Mouse (Mus musculus) MEL (cell line): ENCODE results near the gene Erg. TPM values are rescaled to one million over a fixed set of nuclear protein-coding genes. Genes with fewer than 3 reads are reported as not detected.

Experiments used
- DNase-seq: peaks from one replicate; pipeline ENCODE4 v3.0.0; 2011; ENCODE audit warnings: low read depth, low spot score
- H3K27ac ChIP-seq: 2 replicates; pipeline ENCODE4 v1.5.1; 2012; ENCODE audit warnings: low read depth, mild to moderate bottlenecking, control low read depth, low read length, moderate library complexity; ENCODE audit not compliant: control insufficient read depth
- H3K27me3 ChIP-seq, 2 experiments: fragments of 150-350 bp in 1 of 2; sonication (generic) in 1 of 2; 2 replicates each; pipeline ENCODE4 v1.6.1; 2012; ENCODE audit warnings: low read length in 2 of 2, mild to moderate bottlenecking in 2 of 2, improper control_type of control experiment in 1 of 2, moderate library complexity in 1 of 2; ENCODE audit not compliant: insufficient read depth in 2 of 2, control insufficient read depth in 1 of 2
- H3K36me3 ChIP-seq, 2 experiments: 2 replicates each; pipeline ENCODE4 v1.6.1; 2012 to 2014; ENCODE audit warnings: low read length in 2 of 2, improper control_type of control experiment in 1 of 2, inconsistent platforms in 1 of 2, mild to moderate bottlenecking in 1 of 2; ENCODE audit not compliant: insufficient read depth in 2 of 2, control insufficient read depth in 1 of 2
- H3K4me1 ChIP-seq, 2 experiments: fragments of 150-350 bp in 1 of 2; sonication (generic) in 1 of 2; 2 replicates each; pipeline ENCODE4 v1.6.1; 2012; ENCODE audit warnings: low read length in 2 of 2, improper control_type of control experiment in 1 of 2, mild to moderate bottlenecking in 1 of 2; ENCODE audit not compliant: insufficient read depth in 2 of 2, control insufficient read depth in 1 of 2
- H3K4me3 ChIP-seq, 2 experiments: fragments of 150-350 bp in 1 of 2; sonication (generic) in 1 of 2; 2 replicates each; pipeline ENCODE4 v1.5.1; 2012; ENCODE audit warnings: low read depth in 2 of 2, low read length in 2 of 2, mild to moderate bottlenecking in 2 of 2, moderate library complexity in 2 of 2, control low read depth in 1 of 2, improper control_type of control experiment in 1 of 2; ENCODE audit not compliant: control insufficient read depth in 1 of 2, insufficient read depth in 1 of 2
- H3K79me2 ChIP-seq: 2 replicates; pipeline ENCODE4 v1.6.1; 2012; ENCODE audit warnings: mild to moderate bottlenecking, low read length, moderate library complexity; ENCODE audit not compliant: control insufficient read depth, poor library complexity, insufficient read depth
- H3K9ac ChIP-seq: 2 replicates; pipeline ENCODE4 v1.6.1; 2012; ENCODE audit warnings: low read depth, mild to moderate bottlenecking, control low read depth, low read length, moderate library complexity; ENCODE audit not compliant: control insufficient read depth, poor library complexity, severe bottlenecking
- H3K9me3 ChIP-seq: fragments of 150-350 bp; sonication (generic); replicated peaks from 2 replicates; pipeline ENCODE4 v1.6.1; 2012; ENCODE audit warnings: mild to moderate bottlenecking, low read length, improper control_type of control experiment, moderate library complexity; ENCODE audit not compliant: insufficient read depth
- CHD2 ChIP-seq: IDR thresholded peaks from 2 replicates; pipeline ENCODE4 v1.6.1; 2011; ENCODE audit warnings: low read length, improper control_type of control experiment
- CTCF ChIP-seq, 3 experiments: IDR thresholded peaks in 2 of 3; conservative IDR thresholded peaks in 1 of 3; 2 replicates each; pipeline ENCODE4 v1.5.1; 2011 to 2012; ENCODE audit warnings: low read length in 3 of 3, low read depth in 2 of 3, mild to moderate bottlenecking in 2 of 3, improper control_type of control experiment in 1 of 3, inconsistent platforms in 1 of 3, mixed read lengths in 1 of 3, moderate library complexity in 1 of 3; ENCODE audit not compliant: control insufficient read depth in 1 of 3, insufficient read depth in 1 of 3, poor library complexity in 1 of 3, severe bottlenecking in 1 of 3
- E2F4 ChIP-seq: IDR thresholded peaks from 2 replicates; pipeline ENCODE4 v1.6.1; 2011; ENCODE audit warnings: low read depth, low read length, improper control_type of control experiment, borderline replicate concordance
- ETS1 ChIP-seq: IDR thresholded peaks from 2 replicates; pipeline ENCODE4 v1.6.1; 2012; ENCODE audit warnings: low read depth, mild to moderate bottlenecking, inconsistent platforms, low read length, improper control_type of control experiment, moderate library complexity
- GABPA ChIP-seq: IDR thresholded peaks from 2 replicates; pipeline ENCODE4 v1.6.1; 2012; ENCODE audit warnings: low read depth, mild to moderate bottlenecking, inconsistent platforms, low read length, improper control_type of control experiment, moderate library complexity
- GATA1 ChIP-seq: IDR thresholded peaks from 2 replicates; pipeline ENCODE4 v1.6.1; 2011; ENCODE audit warnings: low read depth, low read length, improper control_type of control experiment
- HCFC1 ChIP-seq: IDR thresholded peaks from 2 replicates; pipeline ENCODE4 v1.6.1; 2012; ENCODE audit warnings: low read depth, mild to moderate bottlenecking, inconsistent platforms, low read length, improper control_type of control experiment, moderate library complexity
- JUND ChIP-seq: IDR thresholded peaks from 2 replicates; pipeline ENCODE4 v1.6.1; 2011; ENCODE audit warnings: low read depth, mild to moderate bottlenecking, improper control_type of control experiment, low read length
- MAFK ChIP-seq: IDR thresholded peaks from 2 replicates; pipeline ENCODE4 v1.6.1; 2011; ENCODE audit warnings: low read depth, mild to moderate bottlenecking, low read length, improper control_type of control experiment, borderline replicate concordance
- MEF2A ChIP-seq: IDR thresholded peaks from 2 replicates; pipeline ENCODE4 v1.6.1; 2014; ENCODE audit warnings: low read depth, mild to moderate bottlenecking, inconsistent platforms, low read length, improper control_type of control experiment; ENCODE audit not compliant: poor library complexity, insufficient replicate concordance, severe bottlenecking; ENCODE audit errors: extremely low read depth
- MXI1 ChIP-seq: IDR thresholded peaks from 2 replicates; pipeline ENCODE4 v1.6.1; 2011; ENCODE audit warnings: mild to moderate bottlenecking, low read depth, low read length, improper control_type of control experiment
- NRF1 ChIP-seq: IDR thresholded peaks from 2 replicates; pipeline ENCODE4 v1.6.1; 2014; ENCODE audit warnings: low read depth, mild to moderate bottlenecking, inconsistent platforms, low read length, improper control_type of control experiment, moderate library complexity; ENCODE audit not compliant: poor library complexity, insufficient read depth, severe bottlenecking
- POLR2A ChIP-seq, 2 experiments: IDR thresholded peaks; 2 replicates each; pipeline ENCODE4 v1.6.1; 2011 to 2012; ENCODE audit warnings: low read length in 2 of 2, mild to moderate bottlenecking in 2 of 2, control low read depth in 1 of 2, improper control_type of control experiment in 1 of 2, low read depth in 1 of 2, moderate library complexity in 1 of 2; ENCODE audit not compliant: control insufficient read depth in 1 of 2, insufficient read depth in 1 of 2, poor library complexity in 1 of 2
- RAD21 ChIP-seq: IDR thresholded peaks from 2 replicates; pipeline ENCODE4 v1.6.1; 2011; ENCODE audit warnings: mild to moderate bottlenecking, low read depth, low read length, improper control_type of control experiment
- RCOR1 ChIP-seq: IDR thresholded peaks from 2 replicates; pipeline ENCODE4 v1.6.1; 2012; ENCODE audit warnings: low read depth, mild to moderate bottlenecking, inconsistent platforms, low read length, improper control_type of control experiment
- SIN3A ChIP-seq: IDR thresholded peaks from 2 replicates; pipeline ENCODE4 v1.6.1; 2012; ENCODE audit warnings: low read length, improper control_type of control experiment, inconsistent platforms
- SMC3 ChIP-seq: IDR thresholded peaks from 2 replicates; pipeline ENCODE4 v1.6.1; 2011; ENCODE audit warnings: low read depth, low read length, improper control_type of control experiment
- TAL1 ChIP-seq: IDR thresholded peaks from 2 replicates; pipeline ENCODE4 v1.6.1; 2012; ENCODE audit warnings: mild to moderate bottlenecking, inconsistent platforms, low read length, moderate library complexity, mixed read lengths
- USF1 ChIP-seq: IDR thresholded peaks from 2 replicates; pipeline ENCODE4 v1.6.1; 2014; ENCODE audit warnings: low read depth, mild to moderate bottlenecking, inconsistent platforms, low read length, improper control_type of control experiment, moderate library complexity
- ZC3H11A ChIP-seq: IDR thresholded peaks from 2 replicates; pipeline ENCODE4 v1.6.1; 2012; ENCODE audit warnings: low read depth, mild to moderate bottlenecking, inconsistent platforms, low read length, improper control_type of control experiment
- ZMIZ1 ChIP-seq: IDR thresholded peaks from 2 replicates; pipeline ENCODE4 v1.6.1; 2012; ENCODE audit warnings: low read depth, mild to moderate bottlenecking, inconsistent platforms, low read length, improper control_type of control experiment, moderate library complexity
- polyA plus RNA-seq, 2 experiments: library from polyadenylated mRNA; stranded (reverse) in 1 of 2; unstranded in 1 of 2; fragments of >175 nt in 1 of 2; fragments of >200 nt in 1 of 2; gene quantifications; 2 replicates each; pipeline versions ENCODE4 v1.2.1 to v1.2.4; 2012; ENCODE audit warnings: low replicate concordance in 2 of 2, low read depth in 1 of 2; ENCODE audit not compliant: insufficient read length in 2 of 2, insufficient read depth in 1 of 2, missing spikeins in 1 of 2
- total RNA-seq: library from RNA; depleted of rRNA; stranded (reverse); fragments of 300-350 nt; gene quantifications from 2 replicates; pipeline ENCODE4 v1.2.3, GENCODE M21; 2012

Gene Erg
- total and polyA plus RNA-seq, 3 experiments: 0.11 to 0.27 TPM; not detected in 1

- Histone ChIP-seq H3K27ac (no peak overlapping the region), H3K79me2 (no peaks in the 10 kb centered on the region), H3K9me3 (no peaks in the 10 kb centered on the region), H3K4me1 (no peaks in the 10 kb centered on the region), H3K4me3 (no peak overlapping the region), H3K36me3 (no peaks in the 10 kb centered on the region), H3K27me3 (peaks cover 0 to 8% of the 10 kb centered on the region in 2 experiments; a peak in 3 of 4 replicates), H3K9ac (no peak overlapping the region)
- TF ChIP-seq SIN3A (no peak), ZMIZ1 (no peak), CHD2 (no peak), GATA1 (no peak), NRF1 (no peak), HCFC1 (no peak), RCOR1 (no peak), MXI1 (no peak), MEF2A (no peak), ETS1 (no peak)
- DNase-seq: no peak
Observed at GRCm38 (mm10) chr16:95579289-95579688, 7.1 kb downstream of the Erg start.

- Histone ChIP-seq H3K9me3 (no peaks in the 10 kb centered on the region), H3K4me3 (no peak overlapping the region), H3K27me3 (peaks cover 0 to 5% of the 10 kb centered on the region in 2 experiments; a peak in 1 of 4 replicates), H3K79me2 (no peaks in the 10 kb centered on the region)
- no peak for DNase-seq
- TF ChIP-seq MAFK: no peak
- no peak for TF ChIP-seq SMC3
- TF ChIP-seq E2F4: no peak
- TF ChIP-seq GATA1: no peak
- TF ChIP-seq, all 39 proteins: peak for 0
- H3K36me3 ChIP-seq: no peaks in the 10 kb centered on the region
- H3K27ac ChIP-seq: no peak overlapping the region
- no peak overlapping the region for H3K9ac ChIP-seq
- no peaks in the 10 kb centered on the region for H3K4me1 ChIP-seq
Observed at GRCm38 (mm10) chr16:95573163-95573562, 13.2 kb downstream of the Erg start.

GRCm38 (mm10) chr16:95570616-95571015, 15.8 kb downstream of the Erg start:
- Histone ChIP-seq H3K9me3 (no peaks in the 10 kb centered on the region), H3K9ac (no peak overlapping the region), H3K27ac (no peak overlapping the region), H3K79me2 (no peaks in the 10 kb centered on the region), H3K36me3 (no peaks in the 10 kb centered on the region), H3K27me3 (no peaks in the 10 kb centered on the region), H3K4me3 (no peak overlapping the region), H3K4me1 (no peaks in the 10 kb centered on the region)
- DNase-seq: peak; percentile 69
- peak; percentile 93 for TF ChIP-seq SMC3
- TF ChIP-seq MAFK: no peak
- no peak for TF ChIP-seq USF1
- no peak for TF ChIP-seq GATA1
- no peak for TF ChIP-seq JUND
- TF ChIP-seq GABPA: no peak
- no peak for TF ChIP-seq POLR2A (IDR thresholded peaks at IDR 0.05; ENCODE audit: control insufficient read depth in 1 of 2, insufficient read depth in 1 of 2, low read depth in 1 of 2, low read length in 2 of 2, poor library complexity in 1 of 2)
- TF ChIP-seq TAL1: no peak
- no peak for TF ChIP-seq RCOR1
- peak; percentile 88 for TF ChIP-seq ZC3H11A
- TF ChIP-seq RAD21: peak; percentile 74
- peak; percentile 75 to 86 (median 80) for TF ChIP-seq CTCF (IDR thresholded peaks at IDR 0.05 in 2 of 3, conservative IDR thresholded peaks at IDR 0.05 in 1 of 3; ENCODE audit: control insufficient read depth in 1 of 3, insufficient read depth in 1 of 3, low read depth in 2 of 3, low read length in 3 of 3, poor library complexity in 1 of 3, severe bottlenecking in 1 of 3)
